Mouse (Mus musculus) embryonic stem cell, embryonic (primary cell): ENCODE measurements around the gene Cyp2t4.

ENCODE experiments used
- CTCF ChIA-PET, 4 experiments: fragments of 300-600 bp in 2 of 4; fragments of 350-600 bp in 2 of 4; sonication (Branson Sonifier 250); formaldehyde crosslinking; loops; one replicate each; lab custom pipeline; 2022; ENCODE audit warnings: inconsistent platforms in 2 of 4; lab: Charles Lee
- POLR2A ChIA-PET, 4 experiments: fragments of 300-600 bp in 2 of 4; fragments of 350-600 bp in 2 of 4; sonication (Branson Sonifier 250); formaldehyde crosslinking; loops; one replicate each; lab custom pipeline; 2022; ENCODE audit warnings: antibody characterized with exemption in 4 of 4, inconsistent platforms in 1 of 4; lab: Charles Lee

Gene Cyp2t4

DNA sequence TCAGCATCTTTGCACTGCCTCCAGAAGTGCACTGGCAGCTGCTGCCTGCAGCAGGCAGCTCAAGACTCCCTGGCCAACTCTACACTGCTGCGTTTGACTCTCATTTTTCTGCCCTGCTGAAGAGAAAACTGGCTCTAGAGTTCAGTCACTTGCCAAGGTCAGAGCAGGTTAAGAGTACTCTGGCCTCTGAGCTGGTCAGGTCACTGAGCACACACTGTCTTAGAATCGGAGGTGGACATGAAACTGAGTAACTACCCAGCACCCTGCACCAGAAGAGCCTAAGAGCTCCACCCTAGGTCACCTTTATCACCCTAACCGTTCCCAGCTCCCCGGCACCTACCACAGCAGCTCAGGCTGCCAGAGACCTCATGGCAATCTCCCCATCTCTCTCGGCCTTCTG, 32.5 kb downstream of the Cyp2t4 start:
- CTCF ChIA-PET = interaction anchor here (0.6 to 2.5 kb wide), 10 partner anchors 21 to 1457 kb away, joined by 3 to 14 read pairs (median 4); partner anchors contain the start of genes Coq8b (in 1 of the 4), Itpkc (in 1 of the 4) and Numbl (in 1 of the 4)
- POLR2A ChIA-PET = interaction anchor here (0.7 to 18.7 kb wide), 24 partner anchors 8 to 209 kb away, joined by 3 to 554 read pairs (median 4); partner anchors contain the start of genes BC024978 (in 4 of the 4), Snrpa (in 4 of the 4), Itpkc (in 3 of the 4) and Coq8b (in 2 of the 4)

DNA sequence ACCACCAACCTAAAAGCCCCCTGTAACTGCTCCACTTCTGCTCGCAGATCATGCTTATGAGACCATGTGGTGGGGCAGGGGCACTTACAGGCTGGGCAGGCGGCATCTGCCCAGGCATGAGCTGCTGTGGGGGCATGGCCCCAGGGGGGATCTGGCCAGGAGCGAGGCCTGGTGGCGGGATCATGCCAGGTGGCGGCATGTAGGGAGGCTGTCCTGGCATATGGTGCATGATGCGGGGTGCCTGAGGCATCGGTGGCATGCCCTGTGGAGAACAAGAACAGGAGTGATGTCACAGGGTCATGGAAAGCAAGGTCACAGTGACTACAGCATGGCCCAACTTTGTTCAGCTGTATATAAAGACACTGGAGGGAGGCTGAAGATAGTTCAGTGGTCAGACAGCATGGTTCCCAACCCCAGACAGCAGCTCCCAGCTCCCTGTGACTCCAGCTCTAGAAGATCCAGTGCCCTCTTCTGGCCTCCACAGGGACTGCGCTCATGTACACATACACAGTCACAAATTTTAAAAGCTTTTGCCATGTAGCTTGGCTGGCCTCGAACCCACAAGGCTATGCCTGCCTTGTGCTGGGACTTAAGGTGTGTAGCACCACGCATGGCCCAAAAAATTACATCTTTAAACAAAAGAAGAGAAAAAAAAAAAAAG, 35.9 kb downstream of the Cyp2t4 start:
- ChIA-PET POLR2A (interaction anchor here (0.5 to 24.1 kb wide), 63 partner anchors 4 to 1831 kb away, joined by 3 to 554 read pairs (median 5); partner anchors contain the start of genes Coq8b (in 3 of the 4), Egln2 (in 3 of the 4), Rab4b (in 3 of the 4) and BC024978 (in 2 of the 4)), CTCF (interaction anchor here (0.5 to 3.3 kb wide), 66 partner anchors 8 to 1469 kb away, joined by 3 to 53 read pairs (median 4); partner anchors contain the start of genes Egln2 (in 3 of the 4), Mia (in 3 of the 4), Rab4b (in 3 of the 4) and Coq8b (in 2 of the 4))

DNA sequence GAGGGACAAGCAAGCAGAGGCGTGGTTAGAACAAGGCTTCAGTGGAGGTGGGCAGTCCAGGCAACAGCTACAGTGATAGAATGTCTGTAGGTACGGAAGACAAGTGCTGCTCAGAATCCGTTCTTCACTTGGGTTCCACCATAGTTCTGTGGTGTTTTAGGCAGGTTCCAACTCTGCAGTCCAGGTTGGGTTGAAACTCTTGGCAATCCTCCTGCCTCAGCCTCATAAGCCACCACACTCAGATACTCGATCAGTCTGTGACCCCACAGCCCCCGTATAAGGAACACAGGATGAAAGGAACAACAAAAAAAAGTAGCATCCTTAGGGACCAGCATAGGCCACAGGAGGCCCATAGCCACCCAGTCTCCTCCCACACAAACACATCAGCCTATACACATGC, 38.9 kb downstream of the Cyp2t4 start:
- POLR2A ChIA-PET = interaction anchor here in 3 of 4 experiments (0.7 to 24.1 kb wide), 16 partner anchors 7 to 181 kb away, joined by 3 to 554 read pairs (median 4); partner anchors contain the start of genes Gm21983 (in 2 of the 3), Mia (in 2 of the 3), Rab4b (in 2 of the 3) and BC024978 (in 1 of the 3)
- CTCF ChIA-PET = interaction anchor here in 2 of 4 experiments (0.8 to 1.5 kb wide), 2 partner anchors 14 to 84 kb away, joined by 3 read pairs; partner anchors contain the start of gene Rab4b (in 1 of the 2)

DNA sequence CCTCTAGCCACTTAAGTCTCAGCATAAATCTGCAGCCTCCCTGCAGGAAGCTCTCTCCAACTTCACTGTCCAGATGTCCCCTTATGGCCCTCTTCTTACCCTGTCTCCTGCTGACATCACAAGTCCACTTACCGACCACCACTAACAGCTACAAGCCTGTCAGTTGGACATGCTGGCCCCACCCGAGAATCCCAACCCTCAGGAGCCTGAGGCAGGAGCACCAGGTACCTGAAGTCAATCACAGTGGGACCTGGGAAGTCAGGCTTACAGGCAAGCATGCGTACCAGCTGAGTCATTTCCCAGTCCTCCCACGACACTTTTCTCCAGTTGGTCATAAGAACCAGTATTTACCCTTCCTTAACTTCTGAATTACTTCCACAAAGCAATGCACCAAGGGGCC, 40.2 kb downstream of the Cyp2t4 start:
- ChIA-PET POLR2A (interaction anchor here in 3 of 4 experiments (0.6 to 24.1 kb wide), 22 partner anchors 6 to 1157 kb away, joined by 3 to 554 read pairs (median 4); partner anchors contain the start of genes Rab4b (in 3 of the 3), Egln2 (in 2 of the 3), Gm21983 (in 2 of the 3) and Mia (in 2 of the 3)), CTCF (interaction anchor here in 1 of 4 experiments (0.6 kb wide), 2 partner anchors 24 to 1672 kb away, joined by 3 to 4 read pairs; no protein-coding TSS in a partner anchor)

DNA sequence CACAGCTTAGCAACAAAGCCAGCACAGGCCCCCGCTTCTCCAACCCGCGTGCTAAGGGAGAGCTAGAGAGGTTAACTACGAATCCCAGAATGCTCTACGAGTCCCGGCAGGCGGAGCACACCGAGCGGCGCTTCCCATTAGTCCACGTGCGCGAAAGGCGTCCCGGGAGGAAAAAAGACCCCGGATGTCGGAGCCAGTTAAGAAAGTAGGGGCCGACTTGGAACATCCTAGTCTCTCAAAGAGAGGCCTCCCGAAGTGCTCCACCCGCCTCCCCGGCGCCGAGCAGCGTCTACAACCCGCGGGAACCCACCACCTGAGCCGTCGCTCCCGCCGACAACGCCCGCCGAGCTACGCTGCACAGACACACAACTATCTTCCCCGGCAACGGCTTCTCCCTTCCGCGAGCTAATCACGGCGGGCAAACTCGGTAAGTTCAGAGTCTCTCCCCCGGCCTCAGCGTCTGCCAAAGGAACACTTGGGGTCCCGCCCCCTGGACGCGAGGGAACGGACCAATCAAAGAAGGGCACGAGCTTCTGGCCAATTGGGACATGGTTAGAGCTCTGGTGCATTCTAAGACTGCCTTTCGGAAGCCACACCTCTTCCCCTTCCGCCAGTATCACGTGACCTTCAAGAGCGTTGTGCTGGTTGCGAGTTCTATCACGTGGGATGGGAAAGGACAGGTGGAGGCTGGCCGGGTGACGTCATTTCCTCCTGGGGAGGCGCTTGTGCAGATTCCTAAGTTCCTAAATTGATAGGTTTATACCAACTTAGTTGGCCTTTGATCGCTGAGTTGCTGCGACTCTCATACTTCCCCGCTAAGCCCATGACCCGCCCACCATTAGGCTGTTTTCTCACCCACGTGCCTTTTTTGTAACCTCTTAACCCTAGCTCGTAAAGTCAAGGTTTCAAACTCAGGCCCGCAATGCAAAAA, 42.4 kb downstream of the Cyp2t4 start, which contains the start of the genes BC024978 and Snrpa:
TSS of gene BC024978 (plus strand) at position 101 of the 931 bp plus-strand sequence.
TSS of gene Snrpa (minus strand) at position 591 of the 931 bp plus-strand sequence.
- ChIA-PET POLR2A (interaction anchor here (0.5 to 24.1 kb wide), 134 partner anchors 8 to 1786 kb away, joined by 3 to 554 read pairs (median 5); partner anchors contain the start of genes Coq8b (in 3 of the 4), Egln2 (in 3 of the 4), Itpkc (in 3 of the 4) and Numbl (in 3 of the 4)), CTCF (interaction anchor here in 3 of 4 experiments (0.6 to 3.5 kb wide), 14 partner anchors 11 to 296 kb away, joined by 3 to 15 read pairs (median 5); partner anchors contain the start of genes Coq8b (in 1 of the 3), Egln2 (in 1 of the 3) and Rab4b (in 1 of the 3))

DNA sequence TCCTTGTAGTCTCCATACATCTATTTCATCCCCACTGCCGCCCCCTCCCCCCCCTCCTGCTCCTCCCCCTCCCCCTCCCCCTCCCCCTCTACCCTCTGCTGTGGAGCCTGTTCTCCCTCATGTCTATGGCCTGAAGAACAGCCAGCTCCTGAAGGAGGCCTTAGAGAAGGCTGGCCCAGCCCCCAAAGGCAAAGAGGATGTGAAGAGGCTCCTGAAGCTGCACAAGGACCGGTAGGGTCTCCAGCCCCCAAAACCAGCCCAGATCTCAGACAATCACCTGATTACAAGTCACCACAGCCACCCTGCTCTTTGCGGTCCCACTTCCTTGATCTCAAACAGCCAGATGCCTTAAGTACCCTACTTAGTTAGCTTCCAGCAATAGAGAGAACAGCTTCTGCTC, 43.6 kb downstream of the Cyp2t4 start:
- POLR2A ChIA-PET = interaction anchor here (0.6 to 24.1 kb wide), 48 partner anchors 9 to 1443 kb away, joined by 3 to 554 read pairs (median 12); partner anchors contain the start of genes Coq8b (in 2 of the 4), Egln2 (in 2 of the 4), Gm21983 (in 2 of the 4) and Hnrnpul1 (in 2 of the 4)
- CTCF ChIA-PET = interaction anchor here in 3 of 4 experiments (0.6 to 3.5 kb wide), 7 partner anchors 8 to 232 kb away, joined by 3 to 15 read pairs (median 6); partner anchors contain the start of gene Coq8b (in 1 of the 3)

DNA sequence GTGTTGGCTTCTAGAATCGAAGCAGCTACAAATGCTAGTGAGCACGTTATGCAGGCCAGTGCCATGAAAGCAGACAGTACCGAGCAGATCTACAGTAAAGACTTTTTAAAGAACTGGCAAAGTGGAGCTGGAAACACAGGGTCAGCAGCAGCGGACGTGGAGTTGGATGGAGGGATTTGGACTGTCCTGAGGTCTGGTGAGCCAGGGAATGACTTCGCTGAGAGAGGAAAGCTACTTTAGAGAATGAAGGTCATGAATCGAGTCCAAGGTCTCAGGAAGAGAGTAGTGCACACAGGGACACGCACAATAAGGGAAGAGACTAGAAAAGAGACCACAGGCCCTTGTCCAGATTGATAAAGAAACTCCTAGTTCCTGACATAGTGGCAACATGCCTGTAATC, 44.1 kb downstream of the Cyp2t4 start:
- ChIA-PET POLR2A (interaction anchor here (0.6 to 24.1 kb wide), 48 partner anchors 8 to 1443 kb away, joined by 3 to 554 read pairs (median 8); partner anchors contain the start of genes Coq8b (in 3 of the 4), Numbl (in 3 of the 4), Egln2 (in 2 of the 4) and Gm21983 (in 2 of the 4)), CTCF (interaction anchor here in 3 of 4 experiments (0.6 to 3.5 kb wide), 9 partner anchors 8 to 222 kb away, joined by 3 to 15 read pairs (median 4); no protein-coding TSS in a partner anchor)

DNA sequence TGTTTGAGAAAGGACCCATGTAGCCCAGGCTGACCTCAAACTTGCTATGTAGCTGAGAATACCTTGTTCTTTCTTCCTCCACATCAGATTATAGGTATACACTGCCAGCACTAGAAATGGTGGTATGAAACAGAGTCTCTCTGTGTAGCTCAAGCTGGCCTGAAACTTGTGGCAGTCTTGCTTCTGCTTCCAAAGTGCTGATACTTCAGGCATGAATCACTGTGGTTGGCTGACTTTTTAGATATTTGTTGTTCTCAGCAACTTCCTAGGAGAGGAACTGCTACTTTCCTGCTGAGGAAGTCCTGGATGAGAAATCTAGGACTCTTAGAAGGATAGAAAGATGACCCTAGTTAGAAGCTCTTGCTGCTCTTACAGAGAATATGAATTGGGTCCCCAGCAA, 44.8 kb downstream of the Cyp2t4 start:
- ChIA-PET POLR2A (interaction anchor here (0.6 to 24.1 kb wide), 48 partner anchors 8 to 288 kb away, joined by 3 to 554 read pairs (median 6); partner anchors contain the start of genes Coq8b (in 3 of the 4), Egln2 (in 3 of the 4), Itpkc (in 3 of the 4) and Rab4b (in 3 of the 4)), CTCF (interaction anchor here (0.8 to 1.7 kb wide), 7 partner anchors 9 to 88 kb away, joined by 3 to 9 read pairs (median 3); no protein-coding TSS in a partner anchor)

DNA sequence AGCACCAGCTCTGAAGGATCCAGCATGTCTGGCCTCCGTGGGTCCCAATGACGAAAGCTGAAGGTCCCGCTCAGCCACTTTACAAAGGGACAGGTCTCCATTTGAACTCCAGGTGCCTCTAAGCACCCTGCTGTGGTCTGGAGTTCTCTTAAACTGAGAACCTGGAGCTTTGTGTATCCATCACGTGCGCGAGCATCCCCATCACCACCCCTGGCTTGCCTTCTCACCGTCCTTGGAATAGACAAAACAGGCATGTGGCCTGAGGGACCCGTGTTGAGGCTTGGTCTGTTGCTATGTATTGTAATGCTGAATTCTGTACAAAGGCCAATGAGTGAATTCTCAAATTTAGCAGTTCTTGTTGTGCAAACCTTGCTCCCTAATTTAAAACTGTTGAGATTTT, 45.3 kb downstream of the Cyp2t4 start:
- POLR2A ChIA-PET = interaction anchor here (0.5 to 24.1 kb wide), 46 partner anchors 9 to 375 kb away, joined by 3 to 554 read pairs (median 4); partner anchors contain the start of genes Coq8b (in 3 of the 4), Egln2 (in 3 of the 4), Itpkc (in 3 of the 4) and Rab4b (in 3 of the 4)
- CTCF ChIA-PET = interaction anchor here (0.5 to 1.7 kb wide), 8 partner anchors 9 to 87 kb away, joined by 3 to 9 read pairs (median 3); no protein-coding TSS in a partner anchor

DNA sequence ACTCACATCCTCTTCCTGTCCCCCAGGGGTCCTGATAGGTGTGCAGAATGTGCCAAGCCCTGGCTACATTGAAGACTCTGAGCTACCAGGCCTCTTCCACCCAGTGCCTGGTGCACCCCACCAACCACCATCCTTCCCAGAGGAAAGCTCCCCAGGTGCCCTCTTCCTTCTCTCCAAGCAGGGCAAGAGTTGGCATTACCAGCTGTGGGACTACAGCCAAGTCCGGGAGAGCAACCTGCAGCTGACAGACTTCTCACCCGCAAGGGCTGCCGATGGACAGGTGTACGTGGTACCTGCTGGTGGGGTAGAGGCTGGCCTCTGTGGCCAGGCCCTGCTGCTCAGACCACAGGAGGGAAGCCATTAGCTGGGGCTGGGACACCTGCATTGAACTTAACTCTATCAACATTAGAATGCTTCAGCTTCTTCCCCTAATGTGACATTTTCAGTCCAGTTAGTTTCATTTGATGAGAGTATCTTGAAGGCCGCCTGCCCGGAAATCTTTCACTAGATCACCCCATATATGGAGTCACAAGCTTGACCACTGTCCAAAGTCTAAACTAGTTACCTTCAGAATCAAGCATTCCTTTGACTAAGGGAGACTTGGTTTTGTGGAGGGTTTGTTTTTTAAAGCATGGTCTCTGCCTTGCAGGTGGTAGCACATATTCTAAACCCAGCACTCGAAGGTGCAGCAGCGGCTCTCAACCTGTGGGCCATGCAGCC, 50.4 kb downstream of the Cyp2t4 start:
- ChIA-PET CTCF (interaction anchor here (0.6 to 2.3 kb wide), 10 partner anchors 8 to 70 kb away, joined by 3 to 8 read pairs (median 4); partner anchors contain the start of genes Coq8b (in 2 of the 4) and Itpkc (in 1 of the 4)), POLR2A (interaction anchor here (0.8 to 24.1 kb wide), 22 partner anchors 8 to 41 kb away, joined by 3 to 554 read pairs (median 6); partner anchors contain the start of genes BC024978 (in 4 of the 4), Coq8b (in 2 of the 4), Gm21983 (in 2 of the 4) and Itpkc (in 2 of the 4))
